Mouse (Mus musculus) adrenal gland, adult (tissue): Measurements from ENCODE around the gene Plaur.
A peak's percentile ranks its signal among the peaks of the same experiment; 100 is the strongest.
"Not testable (repeated sequence)": the region's sequence is repeated elsewhere in the genome, so short reads cannot be mapped to it uniquely, and the experiment has no call there.

ENCODE experiments used
- DNase-seq, 2 experiments: peaks; one replicate each; pipeline ENCODE4 v3.0.0; 2022 to 2023; ENCODE audit warnings: low spot score in 1 of 2; ENCODE audit not compliant: inconsistent age in 2 of 2

Plaur gene

DNA sequence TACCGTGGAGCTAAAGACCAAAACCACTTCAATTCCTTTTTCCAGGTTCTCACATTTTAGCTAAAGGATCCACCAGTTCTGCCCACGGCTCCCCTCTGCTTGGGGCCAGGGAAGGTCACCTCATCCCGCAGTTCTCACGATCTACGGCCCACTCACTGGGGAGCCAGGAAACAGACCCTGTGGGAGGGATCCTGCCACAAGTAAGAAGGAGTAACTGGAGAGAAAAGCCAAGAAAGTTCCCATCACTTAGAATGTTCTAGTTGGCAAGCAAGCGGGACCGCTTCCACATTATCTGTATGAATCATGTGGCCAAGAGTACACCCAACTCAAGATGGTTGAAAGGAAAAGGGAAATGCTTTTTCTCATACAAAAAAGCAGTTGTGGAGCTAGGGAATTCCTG lies 14.6 kb downstream of the Plaur start:
- DNase-seq: no peak

GRCm38 (mm10) chr7:24478911-24479310 lies 16.6 kb downstream of the Plaur start:
- DNase-seq: no peak

GRCm38 (mm10) chr7:24479685-24480084 lies 17.4 kb downstream of the Plaur start:
- no peak for DNase-seq

DNA sequence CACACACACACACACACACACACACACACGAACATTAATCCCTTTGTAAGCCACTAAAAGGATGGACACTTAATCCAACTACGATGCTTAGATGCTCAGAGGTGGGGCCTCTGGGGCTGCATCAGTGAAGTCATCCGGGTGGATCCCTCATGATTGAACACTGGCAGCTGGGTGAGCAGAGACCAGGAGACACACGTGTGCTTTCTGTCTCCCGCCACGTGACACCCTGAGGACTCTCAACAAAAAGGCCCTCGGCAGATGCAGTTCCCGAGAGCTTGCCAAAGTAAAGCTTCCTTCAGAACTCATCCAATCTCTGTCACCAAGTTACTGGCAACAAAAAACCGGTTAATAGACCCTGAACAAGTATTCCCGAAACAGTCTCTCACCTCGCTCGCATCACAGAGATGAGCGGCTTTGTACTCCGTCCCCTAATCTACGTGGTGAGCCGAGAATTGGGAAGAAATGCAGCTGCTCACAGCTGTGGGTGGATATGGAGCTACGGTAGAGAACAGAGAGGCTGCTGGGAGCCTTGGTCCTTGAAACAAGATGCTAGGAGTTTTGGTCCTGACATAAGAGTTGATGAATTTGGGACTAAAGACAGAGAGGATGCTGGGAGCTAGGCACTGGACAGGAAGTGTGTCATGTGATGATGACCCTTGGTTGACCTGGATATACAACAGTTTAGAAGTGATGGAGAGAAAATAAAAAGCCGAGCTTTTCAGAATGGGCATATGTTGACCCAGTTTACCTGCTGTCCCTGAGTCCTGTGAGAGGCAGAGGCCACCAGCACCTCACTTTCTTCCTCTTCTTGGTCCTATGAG lies 18.0 kb downstream of the Plaur start:
- DNase-seq: no peak

- no peak for DNase-seq
Measured at GRCm38 (mm10) chr7:24480986-24481473, 18.7 kb downstream of the Plaur start.

DNA sequence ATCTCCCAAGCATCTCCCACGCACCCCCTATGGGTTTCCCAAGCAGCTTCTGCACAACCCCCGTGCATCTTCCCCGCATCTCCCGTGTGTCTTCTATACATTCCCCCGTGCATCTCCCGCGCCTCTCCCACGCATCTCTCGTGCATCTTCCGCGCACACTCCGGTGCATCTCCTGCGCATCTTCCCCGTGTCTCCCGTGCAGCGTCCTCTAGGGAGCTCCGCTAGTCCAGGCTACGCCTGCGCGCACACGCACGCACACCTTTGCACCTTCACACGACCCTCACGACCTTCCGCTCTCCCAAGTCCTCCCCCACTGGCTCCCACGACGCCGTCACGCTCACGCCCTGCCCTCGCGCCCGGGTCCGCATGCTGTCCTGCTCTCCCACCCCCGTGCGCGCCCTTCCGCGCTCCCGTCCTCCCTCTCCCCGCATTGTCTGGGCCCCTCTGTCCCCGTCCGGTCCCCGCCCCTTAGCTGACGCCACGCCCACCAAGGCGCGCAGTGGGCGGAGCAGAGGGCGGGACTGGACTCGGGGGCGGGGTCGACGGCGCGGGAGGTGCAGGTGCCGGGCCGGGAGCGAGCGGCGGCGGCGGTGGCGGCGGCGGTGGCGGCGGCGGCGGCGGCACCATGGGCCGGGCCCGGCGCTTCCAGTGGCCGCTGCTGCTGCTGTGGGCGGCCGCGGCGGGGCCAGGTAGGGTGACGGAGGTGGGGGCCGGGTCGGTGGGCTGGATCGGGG lies 19.4 kb downstream of the Plaur start, which contains the start of gene Cadm4:
Gene Cadm4 (plus strand): TSS at position 550 of the 734 bp plus-strand sequence.
- DNase-seq: peak; percentile 86 to 95

- no peak for DNase-seq
Measured at GRCm38 (mm10) chr7:24482208-24483020, 20.1 kb downstream of the Plaur start.

GRCm38 (mm10) chr7:24483291-24483690 lies 21.0 kb downstream of the Plaur start:
- not testable (repeated sequence) for DNase-seq

DNA sequence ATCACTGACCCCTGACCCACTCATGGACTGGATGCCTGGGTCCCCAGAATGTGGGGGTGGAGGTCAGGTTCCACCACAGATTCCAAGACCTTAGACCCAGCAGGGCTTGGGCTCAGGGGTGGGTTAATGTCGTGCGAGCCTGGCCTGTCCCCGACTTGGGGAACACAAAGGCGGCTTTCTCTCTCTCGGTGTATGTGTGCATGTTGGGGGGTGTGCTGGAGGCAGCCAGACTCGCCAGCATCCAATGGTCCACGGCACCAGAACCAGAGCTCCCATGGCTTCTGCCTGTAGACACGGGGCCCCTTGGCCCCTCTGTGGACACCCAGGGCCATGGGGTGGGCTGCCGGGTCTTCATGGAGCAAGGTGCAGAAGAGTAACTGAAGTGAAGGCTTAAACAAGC lies 23.2 kb downstream of the Plaur start:
- no peak for DNase-seq

- DNase-seq: no peak
Measured at GRCm38 (mm10) chr7:24486654-24487130, 24.4 kb downstream of the Plaur start.

DNA sequence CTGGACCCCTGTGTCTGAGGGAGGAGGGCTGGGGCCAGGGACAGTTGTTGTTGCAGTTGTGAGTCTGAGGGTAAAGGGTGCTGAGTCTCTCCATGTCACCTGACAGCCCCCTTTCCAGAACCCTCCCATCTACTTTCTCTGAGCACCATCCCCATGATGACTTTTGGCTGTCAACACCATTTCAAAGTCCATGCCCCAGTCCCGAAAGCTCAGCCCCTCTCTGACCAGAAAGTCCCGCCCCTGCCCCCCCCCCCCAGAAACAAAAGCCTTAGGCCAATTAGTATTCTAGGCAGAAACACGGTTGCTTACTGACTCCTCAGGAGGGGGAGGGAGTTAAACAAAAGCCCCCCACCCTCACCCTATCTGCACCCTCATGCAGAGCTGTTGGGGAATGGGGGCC lies 25.1 kb downstream of the Plaur start:
- DNase-seq: no peak

- no peak for DNase-seq
Measured at GRCm38 (mm10) chr7:24488303-24488702, 26.0 kb downstream of the Plaur start.

GRCm38 (mm10) chr7:24499856-24500577 lies 37.7 kb downstream of the Plaur start:
- peak in 1 of 2 experiments; percentile 27 for DNase-seq

DNA sequence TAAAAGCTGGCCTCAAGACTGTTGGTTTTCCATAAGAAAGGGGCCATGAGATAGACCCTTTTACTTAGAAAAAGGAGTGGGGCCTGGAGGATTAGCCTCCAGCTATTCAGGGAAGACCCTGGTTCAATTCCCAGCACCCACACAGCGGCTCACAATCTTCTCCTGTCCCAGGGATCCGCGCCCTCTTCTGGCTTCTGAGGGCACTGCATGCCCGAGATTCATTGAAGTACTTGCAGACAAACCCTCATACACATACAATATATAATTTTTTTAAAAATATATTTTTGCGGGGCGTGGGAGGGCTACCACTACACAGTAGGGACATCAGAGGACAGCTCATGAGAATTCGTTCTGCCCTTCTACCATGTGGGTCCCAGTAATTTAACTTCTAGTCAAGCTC lies 38.6 kb downstream of the Plaur start:
- DNase-seq: peak in 1 of 2 experiments; percentile 59

GRCm38 (mm10) chr7:24501492-24501891 lies 39.2 kb downstream of the Plaur start:
- DNase-seq: peak in 1 of 2 experiments; percentile 31

DNA sequence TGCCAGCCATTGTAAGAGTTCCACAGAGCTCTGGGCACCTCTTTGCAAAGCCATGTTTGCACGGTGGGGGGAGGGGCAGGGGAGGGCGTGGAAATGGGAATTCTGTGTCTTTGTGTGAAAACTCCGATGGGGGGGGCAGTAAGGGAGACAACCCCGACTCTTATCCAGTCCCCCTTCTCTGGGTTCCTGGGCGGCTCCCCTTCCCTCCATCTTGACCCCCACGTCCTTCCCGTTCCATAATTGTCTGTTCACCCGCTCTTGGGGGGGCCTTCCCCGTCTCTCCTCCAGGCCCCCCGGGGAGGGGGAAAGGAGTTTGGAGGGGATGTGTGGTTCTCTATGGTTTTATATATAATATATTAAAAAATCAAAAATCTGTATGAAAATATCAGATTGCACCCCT lies 41.7 kb downstream of the Plaur start:
- no peak for DNase-seq

DNA sequence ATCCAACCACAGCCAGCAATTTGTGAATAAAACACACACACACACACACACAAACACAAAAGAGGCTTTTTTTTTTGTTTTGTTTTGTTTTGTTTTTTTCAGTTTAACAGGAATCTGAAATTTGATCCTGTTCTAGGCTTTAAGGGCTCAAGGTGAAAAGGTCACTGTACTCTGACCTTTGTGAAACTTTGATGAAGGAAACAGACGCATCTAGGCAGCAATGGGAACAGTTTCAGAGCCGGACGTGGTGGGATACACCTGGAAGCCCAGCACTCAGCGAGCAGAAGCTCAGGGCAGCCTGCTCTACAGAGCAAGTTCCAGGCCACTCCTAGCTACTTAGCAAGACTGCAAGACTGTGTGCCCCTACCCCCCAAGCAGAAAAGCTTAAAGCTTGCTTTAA lies 42.6 kb downstream of the Plaur start:
- DNase-seq: no peak

DNA sequence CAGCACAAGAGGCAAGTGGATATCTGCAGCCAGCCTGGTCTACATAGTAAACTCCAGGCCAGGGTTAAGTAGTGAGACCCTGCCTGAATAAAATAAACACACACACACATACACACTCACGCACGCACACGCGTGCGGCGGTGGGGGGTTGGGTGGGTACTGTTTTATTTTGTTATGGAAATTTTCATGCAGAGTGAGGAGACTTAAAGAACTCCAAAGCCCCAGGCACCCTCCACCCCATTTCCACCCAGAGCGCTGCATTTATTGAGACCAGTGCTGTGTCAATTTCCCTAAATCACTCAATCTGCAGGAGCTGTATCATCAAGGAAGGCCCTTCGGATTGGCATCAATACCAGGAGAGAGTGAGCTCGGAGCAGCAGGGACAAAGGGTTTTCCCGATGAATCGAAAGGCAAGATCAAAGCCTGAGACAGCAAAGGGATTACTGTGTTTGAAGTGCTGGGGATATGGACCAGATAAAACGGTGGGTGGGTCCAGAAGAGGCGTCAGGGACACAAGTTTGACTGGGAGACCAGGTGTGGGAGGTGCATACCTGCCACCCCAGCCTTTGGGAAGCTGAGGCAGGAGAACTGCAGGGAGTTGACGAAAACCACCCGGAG lies 43.3 kb downstream of the Plaur start:
- DNase-seq: no peak

- DNase-seq: no peak
Measured at GRCm38 (mm10) chr7:24506065-24506459, 43.8 kb downstream of the Plaur start.

DNA sequence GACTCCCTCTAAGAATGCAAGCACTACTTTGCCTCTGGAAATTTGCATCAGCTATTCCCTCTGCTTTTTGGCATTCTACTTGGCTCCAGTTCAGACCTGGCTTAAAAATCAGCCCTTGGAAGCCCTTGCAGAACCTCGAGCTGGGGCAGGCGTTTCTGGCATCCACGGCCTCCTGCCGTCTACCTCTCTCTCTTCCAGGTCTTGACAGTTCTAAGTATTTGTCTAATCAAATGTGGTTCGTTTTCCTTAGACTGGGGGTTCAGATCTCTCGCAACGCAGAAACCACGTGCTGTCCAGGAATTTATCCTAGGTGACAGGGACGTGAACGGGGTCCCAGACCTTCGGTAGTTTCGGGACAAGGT lies 44.2 kb downstream of the Plaur start:
- DNase-seq: peak; percentile 36 to 84
